Mouse (Mus musculus): ENCODE data around the gene Cks1b.

- TF ChIP-seq POLR2A (IDR thresholded peaks at IDR 0.05; ENCODE audit: low read depth, low read length) (no peak), EP300 (IDR thresholded peaks at IDR 0.05; ENCODE audit: low read length) (no peak), POLR2AphosphoS2 (IDR thresholded peaks at IDR 0.05; ENCODE audit: low read depth, low read length) (no peak), USF2 (conservative IDR thresholded peaks at IDR 0.05; ENCODE audit: low read depth, low read length) (no peak)
Measured at GRCm38 (mm10) chr3:89420421-89420820, 2.2 kb upstream of the Cks1b start.

All from CH12.LX (cell line).